Mouse (Mus musculus): Measurements from ENCODE around the gene Slc9a5. TPM values are rescaled to one million over a fixed set of nuclear protein-coding genes. Genes with fewer than 3 reads are reported as not detected.
A peak's percentile ranks its signal among the peaks of the same experiment; 100 is the strongest.

Slc9a5 gene
- total RNA-seq, 4 experiments from 2014 or later, result 0.38 to 0.65 (median 0.52) TPM

DNA sequence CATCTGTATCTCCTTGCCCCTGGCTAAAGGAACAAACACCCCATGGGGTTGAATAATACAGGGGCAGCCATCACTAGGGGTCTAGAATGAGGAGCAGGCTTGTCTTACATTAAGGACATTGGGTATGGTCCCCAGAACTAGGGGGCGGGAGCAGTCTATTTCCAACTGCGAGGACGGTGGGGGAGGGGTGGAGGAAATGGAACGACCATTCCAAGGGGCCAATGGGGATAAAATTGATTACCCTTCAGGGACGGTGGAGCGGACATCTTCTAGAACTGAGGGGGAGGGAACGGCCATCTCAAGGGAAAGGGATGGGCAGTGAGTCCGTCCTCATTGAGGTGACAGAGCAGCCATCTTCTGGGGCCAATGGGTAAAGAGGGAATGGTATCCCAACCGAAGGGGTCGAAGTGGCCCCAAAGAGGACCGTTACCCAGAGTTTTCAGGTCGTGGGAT is 23.0 kb upstream of the Slc9a5 start:
- no peak for DNase-seq (ENCODE audit: low spot score in 2 of 2)

GRCm38 (mm10) chr8:105326141-105326672 is 22.4 kb upstream of the Slc9a5 start, which contains the start of the genes Lrrc29 and Tmem208:
Gene Lrrc29, minus strand, starts transcription at chr8:105326278.
Gene Tmem208, plus strand, starts transcription at chr8:105326354.
- peak; percentile 93 to 94 for DNase-seq (ENCODE audit: low spot score in 2 of 2)

GRCm38 (mm10) chr8:105326968-105327367 is 21.7 kb upstream of the Slc9a5 start:
- no peak for DNase-seq (ENCODE audit: low spot score in 2 of 2)

DNA sequence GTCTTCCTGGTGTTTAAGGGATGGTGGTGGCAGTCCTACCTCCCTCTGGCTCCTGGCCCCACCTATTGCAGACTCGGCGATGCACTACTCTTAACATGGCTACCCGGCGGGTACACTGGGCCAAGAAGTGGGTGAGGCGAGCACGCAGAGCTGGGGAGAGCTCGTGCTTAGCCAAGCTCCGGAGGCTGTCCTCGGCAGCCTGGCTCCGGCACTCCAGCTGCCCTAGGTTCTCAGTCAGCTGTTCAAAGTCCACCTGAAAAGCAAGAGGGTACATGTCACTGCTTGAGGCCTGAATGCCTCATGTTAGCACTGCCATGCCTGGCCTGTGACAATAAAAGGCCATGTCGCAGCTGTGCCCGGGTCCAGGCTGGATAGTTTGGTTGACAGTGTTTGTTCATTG is 18.3 kb upstream of the Slc9a5 start:
- peak in 1 of 2 experiments; percentile 2 for DNase-seq (ENCODE audit: low spot score in 2 of 2)

DNA sequence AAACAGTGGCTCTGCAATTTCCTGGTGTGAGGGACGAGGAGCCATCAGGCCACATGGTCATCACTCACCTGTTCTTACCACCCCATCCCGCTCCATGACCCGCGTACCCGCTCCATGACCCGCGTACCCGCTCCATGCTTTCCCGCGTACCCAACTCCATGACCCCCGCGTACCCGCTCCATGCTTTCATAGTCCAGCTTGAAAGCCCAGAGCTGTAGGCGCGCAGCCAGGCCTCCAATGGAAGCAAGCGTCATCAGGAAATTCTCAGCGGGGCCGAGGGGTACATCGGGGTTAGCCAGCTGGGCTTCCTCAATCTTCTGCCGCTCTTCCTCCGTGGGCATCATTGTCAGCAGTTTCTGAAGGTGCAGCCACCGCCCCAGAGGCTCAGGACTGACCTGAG is 17.2 kb upstream of the Slc9a5 start:
- DNase-seq (ENCODE audit: low spot score in 2 of 2), result peak in 1 of 2 experiments; percentile 3

- DNase-seq (ENCODE audit: low spot score in 2 of 2), result no peak
Observed at GRCm38 (mm10) chr8:105331931-105332330, 16.7 kb upstream of the Slc9a5 start.

GRCm38 (mm10) chr8:105332523-105332922 is 16.1 kb upstream of the Slc9a5 start:
- no peak for DNase-seq (ENCODE audit: low spot score in 2 of 2)

DNA sequence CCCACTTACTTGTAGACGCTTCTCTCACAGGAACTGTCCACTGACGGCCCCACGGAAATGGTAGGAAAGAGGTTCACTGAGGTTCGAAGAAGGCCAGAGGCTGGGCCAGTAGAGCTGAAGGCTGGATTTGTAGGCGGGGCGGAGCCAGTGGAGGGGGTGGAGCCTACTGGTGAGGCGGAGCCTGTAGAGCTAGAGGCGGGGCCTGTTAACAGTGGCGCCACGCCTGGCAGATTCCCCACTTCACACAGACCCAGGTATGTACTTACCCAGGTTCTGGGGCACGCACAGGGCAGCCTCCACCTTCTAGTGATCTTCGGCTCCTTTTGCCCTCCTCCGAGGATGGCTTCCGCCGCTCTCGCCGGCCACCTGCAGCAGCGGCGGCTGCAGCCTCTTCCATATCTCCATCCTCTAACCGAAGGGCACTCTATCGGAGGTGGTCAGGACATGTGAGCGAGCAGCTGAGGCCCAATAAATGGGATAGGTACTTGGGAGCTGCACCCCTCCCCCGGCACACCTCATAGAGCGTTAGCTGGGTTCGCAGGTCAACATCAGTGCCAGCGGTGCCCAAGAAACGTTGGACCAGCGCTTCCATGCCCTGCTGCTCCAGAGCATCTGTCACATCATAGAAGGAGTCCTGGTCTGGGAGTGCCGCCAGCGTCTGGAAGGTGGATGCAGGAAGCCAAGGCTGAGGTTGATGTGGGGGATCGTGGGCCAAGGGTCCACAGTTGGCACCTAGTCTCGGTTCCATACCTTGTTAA is 12.1 kb upstream of the Slc9a5 start:
- DNase-seq (ENCODE audit: low spot score in 2 of 2), result no peak

- DNase-seq (ENCODE audit: low spot score in 2 of 2), result no peak
Observed at GRCm38 (mm10) chr8:105338992-105339391, 9.7 kb upstream of the Slc9a5 start.

- no peak for DNase-seq (ENCODE audit: low spot score in 2 of 2)
Observed at GRCm38 (mm10) chr8:105339886-105340635, 8.6 kb upstream of the Slc9a5 start.

DNA sequence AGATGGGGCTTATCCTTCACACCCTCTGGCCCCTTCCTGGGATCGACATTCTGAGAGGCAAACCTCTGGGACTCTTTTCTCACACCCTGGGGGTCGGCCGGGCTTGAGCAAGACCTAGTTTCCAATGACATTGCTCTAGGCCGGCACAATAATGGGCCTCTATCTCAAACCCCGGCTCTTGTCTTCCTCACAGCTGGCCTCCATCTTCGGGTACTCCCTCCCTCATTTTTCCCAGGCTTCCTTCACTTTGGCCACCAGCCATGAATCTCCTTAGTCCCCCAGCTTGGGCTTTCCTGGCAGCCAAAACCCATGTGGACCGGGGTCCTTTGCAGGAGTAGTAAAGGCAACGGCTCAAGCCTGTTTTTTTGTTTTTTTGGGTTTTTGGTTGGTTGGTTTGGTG is 7.2 kb upstream of the Slc9a5 start:
- DNase-seq (ENCODE audit: low spot score in 2 of 2), result no peak

- DNase-seq (ENCODE audit: low spot score in 2 of 2), result no peak
Observed at GRCm38 (mm10) chr8:105342768-105343167, 5.9 kb upstream of the Slc9a5 start.

- no peak for DNase-seq (ENCODE audit: low spot score in 2 of 2)
Observed at GRCm38 (mm10) chr8:105343791-105344574, 4.7 kb upstream of the Slc9a5 start.

GRCm38 (mm10) chr8:105345061-105345975 is 3.3 kb upstream of the Slc9a5 start:
- DNase-seq (ENCODE audit: low spot score in 2 of 2), result no peak

DNA sequence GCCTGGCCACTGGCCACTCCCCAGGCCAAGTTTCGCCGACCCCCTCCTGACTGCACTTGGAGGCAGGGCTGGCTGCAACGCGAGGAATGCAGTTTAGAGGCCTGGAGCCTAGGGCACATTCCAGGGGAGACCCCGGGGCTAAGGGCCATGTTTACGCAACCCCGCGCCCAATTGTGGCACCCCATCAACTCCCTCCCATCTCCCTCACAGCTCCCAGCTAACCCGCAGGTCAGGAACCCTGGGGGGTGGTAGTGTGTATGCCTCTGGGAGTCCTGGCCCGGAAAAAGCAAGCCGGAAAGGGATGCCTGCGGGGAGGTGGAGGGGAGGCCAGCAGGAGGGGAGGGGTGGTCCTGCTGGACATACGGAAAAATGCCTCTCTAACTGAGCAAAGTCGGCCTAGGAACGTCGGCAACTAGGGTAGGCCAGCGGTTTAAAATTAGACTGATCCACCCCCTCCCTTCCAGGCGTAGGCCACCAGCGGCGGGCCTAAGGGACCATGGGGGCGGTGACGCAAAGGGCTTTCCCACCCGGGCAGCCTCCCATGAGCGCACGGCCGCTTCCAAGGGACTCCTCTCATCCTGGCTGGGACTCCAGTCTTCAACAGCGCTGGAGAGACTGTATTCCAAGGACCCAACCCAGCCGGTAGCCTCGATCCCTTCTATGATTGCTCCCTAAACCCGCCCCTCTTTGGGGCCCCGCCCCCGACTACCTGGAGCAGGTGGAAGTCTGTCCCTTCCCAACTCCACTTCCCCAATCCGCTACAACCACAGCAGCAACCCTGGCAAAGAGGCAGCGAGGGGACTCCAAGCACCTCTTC is 1.8 kb upstream of the Slc9a5 start:
- DNase-seq (ENCODE audit: low spot score in 2 of 2), result peak; percentile 71 to 77

DNA sequence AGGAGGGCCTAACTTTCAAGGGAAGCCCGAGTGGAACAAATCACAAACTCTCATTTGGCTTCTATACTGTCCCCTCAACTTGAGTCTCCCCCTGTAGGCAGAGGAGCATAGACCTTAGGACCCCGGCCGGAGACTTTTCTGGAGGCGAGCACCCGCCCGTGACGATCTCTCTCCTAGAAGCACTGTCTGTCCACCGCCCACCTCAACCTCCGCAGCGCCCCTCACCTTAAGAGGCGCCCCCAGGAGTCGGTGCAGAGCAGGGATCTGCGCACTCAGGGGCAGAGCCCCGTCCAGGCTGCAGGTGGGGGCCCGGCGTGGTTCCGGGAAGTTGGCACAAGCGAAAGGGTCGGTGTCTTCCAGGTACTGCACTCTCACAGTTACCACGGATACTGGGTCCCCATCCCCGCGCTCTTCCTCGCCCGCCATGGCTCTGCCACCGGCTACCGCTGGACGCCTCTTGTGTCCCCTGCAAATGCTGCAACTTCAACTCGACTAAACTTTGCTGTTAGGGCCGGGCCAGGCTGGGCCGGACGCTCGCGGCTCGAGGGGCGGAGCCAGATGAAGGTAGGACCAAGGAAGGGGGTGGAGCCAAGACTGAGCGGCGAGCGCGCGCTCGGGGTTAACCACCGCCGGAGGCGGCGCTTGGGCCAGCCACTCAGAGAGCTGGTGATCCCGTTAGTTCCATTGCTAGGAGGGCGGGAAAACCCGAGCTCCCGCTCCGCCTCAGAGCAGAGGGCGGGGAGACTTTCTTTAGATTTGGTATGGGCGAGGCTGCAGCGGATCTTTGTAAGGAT is 1.0 kb upstream of the Slc9a5 start, which contains the start of gene Fhod1:
TSS of gene Fhod1 (minus strand) at position 526 of the 794 bp plus-strand sequence.
- peak; percentile 89 to 92 for DNase-seq (ENCODE audit: low spot score in 2 of 2)

GRCm38 (mm10) chr8:105349096-105349771 is 591 bp downstream of the Slc9a5 start:
- DNase-seq (ENCODE audit: low spot score in 2 of 2), result no peak

DNA sequence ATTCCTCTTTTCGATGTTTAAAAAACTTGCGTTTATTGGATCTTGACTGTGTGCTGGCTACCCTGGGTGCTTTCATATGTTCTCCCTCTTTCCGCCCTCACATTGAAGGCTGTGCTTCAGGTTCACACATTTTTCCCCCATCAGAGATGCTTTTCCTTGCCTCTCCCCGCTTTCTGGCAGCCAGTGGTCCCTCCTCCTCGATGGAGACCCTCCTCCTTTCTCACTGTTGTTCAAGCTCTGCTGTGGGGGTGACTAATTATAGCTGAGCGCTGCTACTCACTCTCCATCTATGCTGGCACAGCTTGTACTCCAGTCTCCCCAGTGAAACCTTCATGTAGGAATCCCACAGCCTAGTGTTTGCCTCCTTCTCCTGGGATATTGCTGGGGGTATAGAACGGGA is 1.5 kb downstream of the Slc9a5 start:
- no peak for DNase-seq (ENCODE audit: low spot score in 2 of 2)

Data from gastrocnemius, adult 8-10 months (tissue).